Mouse (Mus musculus) midbrain, embryonic 11.5 days (tissue): ENCODE data around the gene Gpat2. TPM values are rescaled to one million over a fixed set of nuclear protein-coding genes. Genes with fewer than 3 reads are reported as not detected.
A peak's percentile ranks its signal among the peaks of the same experiment; 100 is the strongest.

Experiments used
- ATAC-seq: fragments of 200-750 bp; cut with Nextera tagmentation; 2 replicates; pipeline ENCODE4 v1.8.0; 2017; ENCODE audit warnings: moderate TSS enrichment, moderate library complexity; ENCODE audit not compliant: low FRiP score
- DNase-seq: peaks from one replicate; pipeline ENCODE4 v3.0.0; 2015; ENCODE audit warnings: low spot score; ENCODE audit errors: missing footprints
- H3K27ac ChIP-seq: fragments of 300-500 bp; sonication (generic); 2 replicates; pipeline ENCODE4 v1.5.1; 2014; ENCODE audit warnings: low read depth, low read length
- H3K27me3 ChIP-seq: fragments of 300-500 bp; sonication (generic); 2 replicates; pipeline ENCODE4 v1.6.1; 2014; ENCODE audit warnings: mild to moderate bottlenecking, low read length, moderate library complexity, mixed read lengths; ENCODE audit not compliant: control insufficient read depth, insufficient read depth
- H3K36me3 ChIP-seq: fragments of 300-500 bp; sonication (generic); 2 replicates; pipeline ENCODE4 v1.6.1; 2014; ENCODE audit warnings: mild to moderate bottlenecking, low read length, moderate library complexity, mixed read lengths; ENCODE audit not compliant: control insufficient read depth, insufficient read depth
- H3K4me1 ChIP-seq: fragments of 300-500 bp; sonication (generic); 2 replicates; pipeline ENCODE4 v1.6.1; 2014; ENCODE audit warnings: low read length; ENCODE audit not compliant: control insufficient read depth, insufficient read depth
- H3K4me2 ChIP-seq: fragments of 300-500 bp; sonication (generic); 2 replicates; pipeline ENCODE4 v1.6.1; 2014; ENCODE audit warnings: mild to moderate bottlenecking, moderate library complexity
- H3K4me3 ChIP-seq: fragments of 300-500 bp; sonication (generic); 2 replicates; pipeline ENCODE4 v1.5.1; 2014; ENCODE audit warnings: low read depth, low read length
- H3K9ac ChIP-seq: fragments of 300-500 bp; sonication (generic); 2 replicates; pipeline ENCODE4 v1.6.1; 2014; ENCODE audit warnings: low read length
- H3K9me3 ChIP-seq: fragments of 300-500 bp; sonication (generic); 2 replicates; pipeline ENCODE4 v1.6.1; 2016; ENCODE audit warnings: low read length; ENCODE audit not compliant: control insufficient read depth
- WGBS: fragments of 180-500 bp; shearing (Covaris S2); extraction: QIAGEN DNeasy Blood & Tissue Kit; methylation state at CpG from one replicate; pipeline ENCODE4 v1.1.7; 2014; 5-methylcytosine and 5-hydroxymethylcytosine counted together
- polyA plus RNA-seq: library from polyadenylated mRNA; unstranded; fragments of >200 nt; fragmentation: Nextera tagmentation; extraction: Ambion mirVana; gene quantifications from 2 replicates; pipeline ENCODE4 v1.2.1, GENCODE M21; 2014

The Gpat2 gene
- polyA plus RNA-seq, 1 experiment from 2014 or later, result 0.16 TPM

GRCm38 (mm10) chr2:127481841-127482532 lies 57.0 kb downstream of the Gpat2 start:
- Histone ChIP-seq H3K4me3 (peak overlapping the region; percentile 31), H3K4me2 (peak overlapping the region; percentile 53), H3K4me1 (peaks cover 8% of the 10 kb centered on the region), H3K27ac (no peak overlapping the region), H3K27me3 (peaks cover 54% of the 10 kb centered on the region), H3K36me3 (no peaks in the 10 kb centered on the region), H3K9me3 (no peaks in the 10 kb centered on the region), H3K9ac (no peak overlapping the region)
- DNase-seq (peak; percentile 90), ATAC-seq (no peak)
- under 1% methylated on average over 56 of the region's 59 CpGs for WGBS

DNA sequence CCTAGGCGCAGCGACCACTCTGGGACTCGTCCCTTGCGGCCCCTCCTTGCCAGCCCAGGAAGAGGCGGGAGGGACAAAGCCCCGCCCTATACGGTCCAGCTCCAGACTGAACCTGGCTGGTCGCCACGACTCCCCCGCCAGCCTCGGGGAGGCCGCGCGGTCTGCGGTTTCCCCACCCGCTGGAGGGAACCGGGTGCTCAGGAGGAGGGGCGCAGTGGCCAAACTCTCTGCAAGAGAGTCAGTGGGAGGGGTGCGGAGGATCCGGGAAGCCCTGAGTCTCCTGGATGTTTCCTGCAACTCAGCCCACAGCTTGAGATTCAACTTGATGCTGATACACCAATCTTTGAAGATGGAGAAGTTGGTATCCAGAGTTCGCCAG lies 57.5 kb downstream of the Gpat2 start:
- under 1% methylated on average over 21 of the region's 21 CpGs for WGBS
- peaks cover 8% of the 10 kb centered on the region for H3K4me1 ChIP-seq
- peak overlapping the region; percentile 31 for H3K4me3 ChIP-seq
- H3K36me3 ChIP-seq, result no peaks in the 10 kb centered on the region
- no peaks in the 10 kb centered on the region for H3K9me3 ChIP-seq
- peaks cover 54% of the 10 kb centered on the region for H3K27me3 ChIP-seq
- DNase-seq, result peak; percentile 87
- peak overlapping the region; percentile 53 for H3K4me2 ChIP-seq
- ATAC-seq, result peak; percentile 63
- H3K27ac ChIP-seq, result no peak overlapping the region
- no peak overlapping the region for H3K9ac ChIP-seq

GRCm38 (mm10) chr2:127483001-127483400 lies 58.0 kb downstream of the Gpat2 start:
- no peak overlapping the region for H3K4me3 ChIP-seq
- 2% methylated on average over 21 of the region's 21 CpGs for WGBS
- H3K9ac ChIP-seq, result no peak overlapping the region
- peaks cover 54% of the 10 kb centered on the region for H3K27me3 ChIP-seq
- no peaks in the 10 kb centered on the region for H3K36me3 ChIP-seq
- H3K27ac ChIP-seq, result no peak overlapping the region
- DNase-seq (peak; percentile 87), ATAC-seq (no peak)
- no peaks in the 10 kb centered on the region for H3K9me3 ChIP-seq
- no peak overlapping the region for H3K4me2 ChIP-seq
- H3K4me1 ChIP-seq, result peaks cover 8% of the 10 kb centered on the region

GRCm38 (mm10) chr2:127484476-127485170 lies 59.6 kb downstream of the Gpat2 start:
- DNase-seq (peak; percentile 98), ATAC-seq (peak; percentile 80)
- Histone ChIP-seq H3K4me3 (0 out of 2 replicates have a peak overlapping the region, but pooled peaks have one; percentile 1), H3K27ac (no peak overlapping the region), H3K4me2 (peak overlapping the region; percentile 18; the same call in 1 of the 2 replicates), H3K9me3 (no peaks in the 10 kb centered on the region), H3K4me1 (peaks cover 8% of the 10 kb centered on the region), H3K36me3 (no peaks in the 10 kb centered on the region), H3K27me3 (peaks cover 52% of the 10 kb centered on the region), H3K9ac (no peak overlapping the region)
- WGBS, result 9% methylated on average over 19 of the region's 19 CpGs

Other genes with a start within 250 kb of the Gpat2 start
- 3.2 and 3.5 TPM in 2 replicates for gene 1810024B03Rik, start 216.9 kb upstream of the Gpat2 start, polyA plus RNA-seq
- gene Snrnp200, start 216.8 kb upstream of the Gpat2 start, polyA plus RNA-seq, result 99.9 and 100 TPM in 2 replicates
- 56.6 and 60.3 TPM in 2 replicates for gene Ciao1, start 177.4 kb upstream of the Gpat2 start, polyA plus RNA-seq
- gene Tmem127, start 177.3 kb upstream of the Gpat2 start, polyA plus RNA-seq, result 24.6 and 26.4 TPM in 2 replicates
- gene Stard7, start 155.0 kb upstream of the Gpat2 start, polyA plus RNA-seq, result 85.0 and 86.4 TPM in 2 replicates
- 3.4 and 4.4 TPM in 2 replicates for gene Dusp2, start 89.0 kb upstream of the Gpat2 start, polyA plus RNA-seq
- not detected in 2 replicates for gene Astl, start 86.6 kb upstream of the Gpat2 start, polyA plus RNA-seq
- gene Adra2b, start 62.0 kb upstream of the Gpat2 start, polyA plus RNA-seq, result 2.8 and 2.9 TPM in 2 replicates
- 26.6 and 28.9 TPM in 2 replicates for gene Fahd2a, start 19.4 kb downstream of the Gpat2 start, polyA plus RNA-seq
- gene Kcnip3, start 96.9 kb downstream of the Gpat2 start, polyA plus RNA-seq, result 3.9 and 4.4 TPM in 2 replicates
- 0.32 TPM in 1 of 2 replicates, not detected in the other for gene Prom2, start 116.3 kb downstream of the Gpat2 start, polyA plus RNA-seq
- 8.9 and 9.2 TPM in 2 replicates for gene Zfp661, start 161.9 kb downstream of the Gpat2 start, polyA plus RNA-seq
- 159 and 170 TPM in 2 replicates for gene Mrps5, start 162.0 kb downstream of the Gpat2 start, polyA plus RNA-seq
- gene Mal, start 231.5 kb downstream of the Gpat2 start, polyA plus RNA-seq, result 0.77 and 1.9 TPM in 2 replicates